Mouse (Mus musculus) kidney, adult 18-20 months (tissue): ENCODE results near the gene Yipf3.

ENCODE experiments used
- DNase-seq: peaks from one replicate; pipeline ENCODE4 v3.0.0; 2021

Yipf3 gene

GRCm38 (mm10) chr17:46258279-46259053 lies 10.6 kb downstream of the Yipf3 start:
- DNase-seq, result peak; percentile 44

- no peak for DNase-seq
Observed at GRCm38 (mm10) chr17:46259675-46260074, 11.8 kb downstream of the Yipf3 start.

- DNase-seq, result no peak
Observed at GRCm38 (mm10) chr17:46262201-46262694, 14.4 kb downstream of the Yipf3 start.

GRCm38 (mm10) chr17:46265502-46265901 lies 17.6 kb downstream of the Yipf3 start:
- DNase-seq, result no peak

GRCm38 (mm10) chr17:46265918-46266618 lies 18.2 kb downstream of the Yipf3 start:
- DNase-seq, result peak; percentile 84

- no peak for DNase-seq
Observed at GRCm38 (mm10) chr17:46266986-46267385, 19.1 kb downstream of the Yipf3 start.

- DNase-seq, result no peak
Observed at GRCm38 (mm10) chr17:46267511-46267910, 19.6 kb downstream of the Yipf3 start.

- no peak for DNase-seq
Observed at GRCm38 (mm10) chr17:46268026-46268720, 20.3 kb downstream of the Yipf3 start.

- DNase-seq, result peak; percentile 64
Observed at GRCm38 (mm10) chr17:46269771-46270534, 22.1 kb downstream of the Yipf3 start.

- DNase-seq, result no peak
Observed at GRCm38 (mm10) chr17:46272058-46272457, 24.2 kb downstream of the Yipf3 start.

GRCm38 (mm10) chr17:46272675-46273074 lies 24.8 kb downstream of the Yipf3 start:
- DNase-seq, result peak; percentile 34

GRCm38 (mm10) chr17:46273803-46274236 lies 25.9 kb downstream of the Yipf3 start:
- DNase-seq, result no peak

- DNase-seq, result no peak
Observed at GRCm38 (mm10) chr17:46274465-46274864, 26.6 kb downstream of the Yipf3 start.

- DNase-seq, result no peak
Observed at GRCm38 (mm10) chr17:46275034-46275433, 27.2 kb downstream of the Yipf3 start.

GRCm38 (mm10) chr17:46275506-46275905 lies 27.6 kb downstream of the Yipf3 start:
- no peak for DNase-seq

- DNase-seq, result no peak
Observed at GRCm38 (mm10) chr17:46277586-46277985, 29.7 kb downstream of the Yipf3 start.

GRCm38 (mm10) chr17:46278011-46278765 lies 30.3 kb downstream of the Yipf3 start:
- no peak for DNase-seq

GRCm38 (mm10) chr17:46282483-46283123 lies 34.7 kb downstream of the Yipf3 start, which contains the start of gene Tjap1:
TSS of gene Tjap1 (minus strand) at chr17:46283026.
- peak; percentile 86 for DNase-seq

GRCm38 (mm10) chr17:46283140-46283539 lies 35.3 kb downstream of the Yipf3 start:
- DNase-seq, result no peak

- DNase-seq, result peak; percentile 22
Observed at GRCm38 (mm10) chr17:46283911-46284310, 36.0 kb downstream of the Yipf3 start.

GRCm38 (mm10) chr17:46284653-46285052 lies 36.8 kb downstream of the Yipf3 start:
- no peak for DNase-seq
